Mouse (Mus musculus) T-helper 2 cell (primary cell): Measurements from ENCODE around the gene Vstm5.
"Not testable (repeated sequence)": the region's sequence is repeated elsewhere in the genome, so short reads cannot be mapped to it uniquely, and the experiment has no call there.

Experiments
- in situ Hi-C: fragments of 300-600 bp; cut with MboI, MseI; formaldehyde crosslinking; loops from one replicate; pipeline ENCODE4 v1.15.1; 2025; ENCODE audit warnings: high pct_unique_total_duplicates

The Vstm5 gene

DNA sequence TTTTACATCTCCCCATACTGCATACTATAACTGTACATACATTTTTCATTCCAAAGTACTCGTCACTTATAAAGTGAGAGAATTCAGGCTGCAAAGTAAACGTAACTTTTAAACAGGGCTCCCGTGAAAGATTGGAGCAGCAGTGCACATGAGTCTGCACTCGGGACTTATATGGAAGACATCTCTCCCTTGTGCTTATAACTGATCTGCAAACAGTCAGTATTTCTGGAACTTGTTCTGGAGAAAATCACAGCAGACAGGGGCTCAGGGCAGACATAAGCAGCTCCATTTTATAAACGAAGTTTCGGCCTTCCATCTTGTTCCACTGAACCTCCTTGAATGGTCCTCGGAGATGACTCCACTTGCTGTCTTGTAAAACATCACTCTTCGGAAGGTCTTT, 23.1 kb downstream of the Vstm5 start:
- in situ Hi-C loops = loop anchor here (10.0 kb wide), 1 partner anchor 457 kb away; no protein-coding TSS in a partner anchor

DNA sequence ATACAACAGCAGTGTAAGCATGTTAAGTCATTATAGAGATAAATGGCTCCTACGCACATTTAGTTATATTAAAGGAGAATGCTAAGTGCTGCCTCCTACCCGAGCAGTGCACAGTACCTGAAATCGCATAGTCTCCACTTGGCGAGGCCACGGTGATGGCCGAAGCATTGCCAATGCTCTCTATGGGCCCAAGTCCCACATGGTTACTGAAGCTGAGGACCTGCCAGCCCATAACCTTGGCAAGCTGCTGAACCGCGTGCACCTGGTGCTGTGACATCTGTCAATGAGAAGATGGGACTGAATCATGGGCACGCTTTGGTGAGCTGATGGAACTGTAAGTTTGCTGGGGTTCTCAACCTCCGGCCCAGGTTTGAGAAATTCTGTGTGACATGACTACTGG, 24.6 kb downstream of the Vstm5 start:
- in situ Hi-C loops = loop anchor here (10.0 kb wide), 1 partner anchor 459 kb away; no protein-coding TSS in a partner anchor

- in situ Hi-C loops = no loop called here
These were observed 35.1 kb downstream of the Vstm5 start for GRCm38 (mm10) chr9:15273981-15274380.

DNA sequence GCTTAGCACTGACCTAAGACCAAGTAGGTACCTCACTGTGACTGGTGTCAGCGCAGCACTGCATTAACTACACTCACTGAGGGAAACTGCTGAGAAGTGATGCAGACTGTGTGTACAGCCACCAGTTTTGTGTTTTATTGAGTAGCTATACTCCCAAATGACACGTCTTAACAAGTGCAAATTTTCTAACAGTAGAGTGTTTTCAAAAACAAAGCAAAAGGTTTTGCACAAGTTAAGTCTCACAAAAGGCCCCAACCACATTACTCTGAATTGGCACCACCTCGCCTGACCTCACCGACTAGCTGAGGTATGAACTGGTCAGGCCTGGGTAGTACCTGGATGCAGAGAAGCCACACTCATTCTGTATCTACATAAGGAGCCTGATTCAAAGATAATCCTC, 38.0 kb downstream of the Vstm5 start:
- in situ Hi-C loops = no loop called here

GRCm38 (mm10) chr9:15278343-15278742, 39.5 kb downstream of the Vstm5 start:
- in situ Hi-C loops = no loop called here

DNA sequence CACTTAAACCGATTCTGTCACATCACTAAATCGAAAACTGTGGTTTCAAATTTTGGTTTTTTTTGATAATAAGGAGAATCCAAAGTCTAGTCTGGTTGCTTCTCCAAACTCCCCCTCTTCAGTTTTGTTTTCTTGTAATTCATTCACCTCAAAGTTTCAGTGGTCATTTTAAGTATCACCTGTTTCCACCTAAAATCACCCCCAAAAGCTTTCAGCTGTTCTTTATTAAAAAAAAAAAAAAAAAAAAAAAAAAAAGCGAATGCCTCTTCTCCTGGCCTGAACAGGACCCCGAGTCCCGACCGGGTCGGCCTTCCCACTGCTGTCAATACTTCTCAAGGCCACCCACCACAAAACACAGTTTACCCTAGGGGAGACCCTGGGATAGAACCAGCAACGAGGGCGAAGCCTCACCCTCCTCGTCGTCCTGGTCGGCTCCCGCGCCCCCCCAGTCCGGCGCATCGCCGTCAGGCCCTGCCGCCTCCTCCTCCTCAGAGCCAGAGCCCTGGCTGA, 40.3 kb downstream of the Vstm5 start:
- in situ Hi-C loops = no loop called here

- in situ Hi-C loops = loop anchor here (10.0 kb wide), 1 partner anchor 245 kb away; no protein-coding TSS in a partner anchor
These were observed 41.0 kb downstream of the Vstm5 start, which contains the start of gene Med17 for GRCm38 (mm10) chr9:15279649-15280490. TSS of gene Med17 (minus strand) at chr9:15279931.

DNA sequence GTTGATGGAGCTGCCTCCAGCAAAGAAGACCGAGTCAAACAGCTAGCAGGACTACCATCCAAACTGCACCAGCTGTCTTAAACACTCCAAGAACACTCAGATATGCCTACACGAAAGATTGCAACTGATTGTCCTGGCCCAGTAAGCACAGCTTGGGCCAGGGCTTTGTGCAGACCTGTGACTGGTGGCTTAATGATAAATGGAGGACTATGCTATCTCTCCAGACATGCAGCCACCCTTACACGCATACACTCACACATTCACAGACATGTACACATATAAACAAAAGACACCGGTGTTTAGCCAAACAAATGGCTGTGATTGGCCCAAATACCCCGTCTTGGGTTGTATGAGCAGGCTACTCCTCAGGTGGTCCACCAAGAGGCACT, 41.6 kb downstream of the Vstm5 start:
- in situ Hi-C loops = loop anchor here (10.0 kb wide), 1 partner anchor 246 kb away; no protein-coding TSS in a partner anchor

- in situ Hi-C loops = loop anchor here (10.0 kb wide), 1 partner anchor 251 kb away; no protein-coding TSS in a partner anchor
These were observed 46.6 kb downstream of the Vstm5 start for GRCm38 (mm10) chr9:15285443-15285842.

GRCm38 (mm10) chr9:15287846-15288245, 49.0 kb downstream of the Vstm5 start:
- in situ Hi-C loops = loop anchor here (10.0 kb wide), 1 partner anchor 253 kb away; no protein-coding TSS in a partner anchor

DNA sequence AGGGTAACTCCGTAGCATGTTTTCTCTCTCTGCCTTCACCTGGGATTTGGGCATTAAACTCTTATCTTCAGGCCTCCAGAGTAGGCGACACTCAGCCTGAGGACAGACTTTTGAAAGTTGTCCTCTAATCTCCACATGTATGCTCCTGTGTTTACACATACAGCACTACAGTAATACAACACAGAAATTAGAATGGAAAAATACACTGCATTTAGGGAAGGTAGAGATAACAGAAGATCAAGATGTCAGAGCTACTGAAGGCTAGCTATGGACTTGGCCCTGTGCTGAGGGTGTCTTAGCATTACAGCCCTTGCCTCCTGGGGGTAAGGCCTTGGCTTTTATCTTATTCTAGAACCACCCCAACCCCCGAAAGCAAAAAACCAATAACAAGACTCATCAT, 49.6 kb downstream of the Vstm5 start:
- in situ Hi-C loops = loop anchor here (10.0 kb wide), 1 partner anchor 254 kb away; no protein-coding TSS in a partner anchor

DNA sequence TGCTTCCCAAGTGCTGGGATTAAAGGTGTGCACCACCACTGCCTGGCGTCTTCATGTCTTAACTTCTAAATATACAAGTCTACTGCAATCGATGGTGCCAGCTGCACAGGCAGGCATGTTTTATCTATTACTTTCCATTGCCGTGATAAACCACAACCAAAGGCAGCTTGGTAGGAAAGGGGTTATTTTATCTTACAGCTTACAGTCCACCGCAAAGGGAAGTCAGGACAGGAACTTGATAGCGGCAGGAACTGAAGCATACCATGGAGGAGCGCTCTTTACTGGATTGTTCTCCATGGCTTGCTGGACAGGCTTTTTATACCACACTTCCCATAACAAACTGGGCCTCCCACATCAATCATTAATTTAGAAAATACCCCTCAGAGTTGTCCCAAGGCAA, 50.4 kb downstream of the Vstm5 start:
- in situ Hi-C loops = loop anchor here (10.0 kb wide), 1 partner anchor 254 kb away; no protein-coding TSS in a partner anchor

- in situ Hi-C loops = no loop called here
These were observed 58.3 kb downstream of the Vstm5 start for GRCm38 (mm10) chr9:15297112-15297511.

DNA sequence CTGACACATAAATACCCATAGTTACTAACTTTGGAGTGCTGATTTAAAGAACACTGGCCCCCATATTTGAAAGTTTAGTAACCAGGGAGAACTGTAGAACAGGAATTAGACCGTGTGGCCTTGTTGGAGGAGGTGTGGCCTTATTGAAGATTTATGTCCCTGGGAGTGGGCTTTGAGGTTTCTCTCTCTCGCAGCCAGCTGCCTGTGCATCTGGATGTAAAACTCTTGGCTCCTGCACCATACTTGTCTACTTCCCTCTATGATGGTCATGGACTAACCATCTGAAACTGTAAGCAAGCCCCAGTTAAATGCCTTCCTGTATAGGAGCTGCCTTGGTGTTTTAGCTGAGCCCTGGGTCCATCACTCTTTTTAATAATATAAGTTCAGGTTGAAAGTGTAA, 59.6 kb downstream of the Vstm5 start:
- in situ Hi-C loops = no loop called here

DNA sequence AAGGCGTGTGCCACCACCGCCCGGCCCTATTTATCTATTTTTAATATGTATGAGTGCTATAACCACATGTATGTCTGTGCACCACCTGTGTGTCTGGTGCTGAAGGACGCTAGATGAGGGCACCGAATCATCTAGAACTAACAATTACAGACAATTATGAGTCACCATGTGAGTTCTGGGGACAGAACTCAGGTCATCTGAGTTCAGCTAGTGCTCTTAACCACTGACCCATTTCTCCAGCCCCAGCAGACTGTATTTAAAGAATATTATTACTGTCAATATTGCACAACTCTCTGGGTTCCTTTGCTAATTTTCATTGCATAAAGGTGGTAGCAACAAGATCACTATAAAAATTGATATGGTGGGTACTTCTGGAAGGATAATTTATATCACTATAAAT, 61.2 kb downstream of the Vstm5 start:
- in situ Hi-C loops = no loop called here

- in situ Hi-C loops = no loop called here
These were observed 62.6 kb downstream of the Vstm5 start for GRCm38 (mm10) chr9:15301399-15301798.

- in situ Hi-C loops = not testable (repeated sequence)
These were observed 63.2 kb downstream of the Vstm5 start for GRCm38 (mm10) chr9:15302006-15302405.

- in situ Hi-C loops = no loop called here
These were observed 64.0 kb downstream of the Vstm5 start for GRCm38 (mm10) chr9:15302881-15303280.

DNA sequence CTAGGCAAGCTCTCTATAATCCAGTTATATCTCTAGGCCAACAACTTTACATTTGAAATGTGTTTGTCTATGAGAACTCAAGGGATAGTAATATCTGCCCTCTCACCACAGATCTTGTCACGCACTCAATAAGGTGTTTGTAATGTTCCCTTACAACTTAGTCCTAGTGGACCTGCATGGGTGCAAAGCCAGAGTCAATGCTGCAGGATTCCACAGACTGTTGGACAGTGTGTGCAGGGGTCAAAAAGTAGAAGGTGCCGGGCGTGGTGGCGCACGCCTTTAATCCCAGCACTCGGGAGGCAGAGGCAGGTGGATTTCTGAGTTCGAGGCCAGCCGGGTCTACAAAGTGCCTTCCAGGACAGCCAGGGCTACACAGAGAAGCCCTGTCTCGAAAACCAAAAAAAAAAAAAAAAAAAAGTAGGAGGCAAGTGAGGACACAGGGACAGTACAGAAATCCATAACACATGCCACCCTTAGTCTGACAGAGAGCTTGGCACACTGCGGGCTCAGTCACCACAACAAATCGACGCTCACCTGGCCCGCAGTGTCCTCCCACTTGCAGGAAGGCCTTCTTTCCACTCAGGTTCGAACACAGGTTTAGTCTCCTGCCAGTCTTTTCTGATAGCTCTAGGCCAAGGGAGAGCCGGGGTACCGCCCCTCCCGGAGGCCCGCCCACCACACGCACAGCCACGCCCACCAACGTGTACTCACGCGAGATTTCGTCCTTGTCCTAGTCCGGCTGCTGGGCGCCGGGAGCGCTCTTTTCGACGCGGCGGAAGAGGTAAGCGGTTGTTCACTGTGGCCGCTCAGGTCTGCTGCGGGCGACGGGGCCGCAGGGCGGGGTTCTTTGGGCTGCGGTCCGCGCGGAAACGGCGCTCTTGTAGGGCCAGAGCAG, 66.9 kb downstream of the Vstm5 start, which contains the start of gene Taf1d:
Gene Taf1d (plus strand): TSS at position 712 of the 895 bp plus-strand sequence.
- in situ Hi-C loops = no loop called here

DNA sequence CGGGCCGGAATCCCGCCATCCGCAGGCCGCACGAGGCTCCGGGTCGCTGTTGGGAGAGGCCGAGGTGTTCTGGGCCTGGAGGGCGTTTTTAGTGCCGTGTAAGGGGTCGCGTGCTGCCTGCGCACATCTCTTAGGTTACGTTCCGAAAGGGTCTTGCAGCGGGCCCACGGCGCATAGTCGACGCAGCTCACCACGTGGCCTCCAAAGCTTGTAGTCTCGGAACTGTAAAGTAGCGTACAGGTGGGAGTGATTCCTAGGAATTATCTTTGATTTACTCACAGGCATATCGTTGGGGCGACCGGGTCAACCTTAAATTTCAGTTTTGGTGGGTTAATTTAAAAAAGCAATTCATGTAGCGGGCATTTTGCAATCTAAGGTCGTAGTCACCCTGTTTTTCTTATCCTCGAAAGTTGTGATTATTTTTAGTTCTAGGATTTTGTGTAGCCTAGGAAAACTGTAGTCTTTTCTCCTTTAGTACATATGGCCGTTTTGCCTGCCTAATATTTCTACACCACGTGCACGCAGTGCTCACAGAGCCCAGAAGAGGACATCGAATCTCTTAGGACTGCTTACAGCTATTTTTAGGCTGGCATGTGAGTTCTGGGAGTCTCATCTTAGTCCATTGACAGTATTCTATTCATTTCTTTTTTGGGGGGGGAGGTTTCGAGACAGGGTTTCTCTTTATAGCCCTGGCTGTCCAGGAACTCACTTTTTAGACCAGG, 67.7 kb downstream of the Vstm5 start, which contains the start of gene 4931406C07Rik:
Gene 4931406C07Rik (minus strand): TSS at position 51 of the 722 bp plus-strand sequence.
- in situ Hi-C loops = no loop called here

DNA sequence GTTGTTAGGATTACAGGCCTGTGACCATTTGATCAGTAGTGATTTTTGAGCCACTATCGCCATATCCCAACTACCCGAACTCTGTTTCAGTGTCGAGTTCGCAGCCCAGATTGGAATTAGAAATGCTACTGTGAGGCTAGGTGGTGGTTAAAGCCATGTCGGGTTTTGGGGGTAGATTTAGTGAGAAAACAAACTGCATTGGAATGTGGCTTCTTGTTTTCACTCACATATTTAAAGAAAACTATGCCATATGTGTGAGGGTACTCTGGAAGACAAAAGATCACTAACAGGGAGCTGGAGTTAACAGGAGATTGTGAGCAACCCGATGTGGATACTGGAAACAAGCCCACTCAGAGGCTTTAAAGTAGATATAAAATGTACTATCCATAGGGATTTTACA, 68.4 kb downstream of the Vstm5 start:
- in situ Hi-C loops = no loop called here
